Mouse (Mus musculus) cerebellum, adult 11 months (tissue): ENCODE results near the gene Etfa.
A peak's percentile ranks its signal among the peaks of the same experiment; 100 is the strongest.

Experiments
- DNase-seq: peaks from one replicate; pipeline ENCODE4 v3.0.0; 2022

Etfa gene

DNA sequence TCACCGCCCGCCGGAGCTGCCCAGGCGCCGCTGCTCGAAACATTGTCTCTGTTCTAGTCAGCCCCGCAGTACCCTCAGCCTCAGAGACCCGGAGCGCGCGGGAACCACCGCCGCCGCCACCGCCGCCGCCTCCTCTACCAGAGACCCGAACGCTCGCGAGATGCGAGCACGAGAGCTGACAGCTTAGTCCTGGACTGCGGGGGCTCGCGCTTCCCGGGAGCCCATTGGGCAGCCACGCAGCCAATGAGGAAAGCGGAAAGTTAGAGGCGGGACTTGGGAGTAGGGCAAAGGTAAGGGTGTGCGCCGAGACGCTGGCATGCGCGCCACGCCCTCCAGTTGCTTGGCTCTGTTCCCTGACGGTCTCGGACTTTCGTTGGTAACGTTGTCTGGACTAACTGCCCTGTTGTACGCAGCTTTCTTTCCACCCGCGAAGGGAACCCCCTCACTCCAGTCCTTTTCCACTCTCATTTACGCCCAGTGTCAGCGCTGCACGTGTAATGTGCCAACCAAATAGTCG is at the start of gene Etfa:
Gene Etfa (minus strand): TSS at position 217 of the 517 bp plus-strand sequence.
- DNase-seq: peak; percentile 91

DNA sequence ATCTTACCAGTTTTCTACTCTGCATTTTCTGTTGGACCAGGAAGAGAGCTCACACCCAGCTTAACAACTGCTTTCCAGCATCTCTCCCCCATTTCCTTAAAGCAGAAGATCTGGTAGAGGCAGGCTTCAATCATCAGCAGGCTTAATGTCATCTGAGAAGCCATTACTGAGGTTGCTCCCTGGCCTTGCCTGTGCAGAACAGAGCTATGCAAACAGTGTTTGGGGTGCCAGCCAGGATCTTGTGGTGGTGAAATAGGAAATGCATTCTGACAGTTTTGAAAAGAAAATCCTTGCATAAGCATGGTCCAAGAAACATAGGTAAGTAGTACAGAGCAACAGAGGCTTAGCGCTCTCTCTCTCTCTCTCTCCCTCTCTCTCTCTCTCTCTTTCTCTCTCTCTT is 48.9 kb upstream of the Etfa start:
- DNase-seq: no peak

DNA sequence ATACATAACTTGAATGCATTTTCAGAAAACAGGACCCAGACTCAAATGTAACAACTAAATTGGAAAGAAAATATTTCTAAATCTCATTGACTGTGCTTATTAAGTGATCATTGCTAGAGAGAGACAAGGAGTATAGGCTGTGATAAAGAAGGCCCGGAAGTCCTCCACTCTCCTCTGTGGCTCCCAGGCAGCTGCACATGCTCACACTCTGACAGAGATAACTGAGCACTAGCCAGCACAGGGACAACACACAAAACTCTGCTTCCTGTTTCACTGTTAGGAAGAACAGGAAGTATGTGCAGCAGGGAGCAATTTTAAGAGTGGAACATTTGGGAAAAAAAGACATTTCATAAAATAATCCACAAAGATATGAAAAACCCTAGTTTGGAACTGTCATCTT is 42.9 kb upstream of the Etfa start:
- DNase-seq: no peak

DNA sequence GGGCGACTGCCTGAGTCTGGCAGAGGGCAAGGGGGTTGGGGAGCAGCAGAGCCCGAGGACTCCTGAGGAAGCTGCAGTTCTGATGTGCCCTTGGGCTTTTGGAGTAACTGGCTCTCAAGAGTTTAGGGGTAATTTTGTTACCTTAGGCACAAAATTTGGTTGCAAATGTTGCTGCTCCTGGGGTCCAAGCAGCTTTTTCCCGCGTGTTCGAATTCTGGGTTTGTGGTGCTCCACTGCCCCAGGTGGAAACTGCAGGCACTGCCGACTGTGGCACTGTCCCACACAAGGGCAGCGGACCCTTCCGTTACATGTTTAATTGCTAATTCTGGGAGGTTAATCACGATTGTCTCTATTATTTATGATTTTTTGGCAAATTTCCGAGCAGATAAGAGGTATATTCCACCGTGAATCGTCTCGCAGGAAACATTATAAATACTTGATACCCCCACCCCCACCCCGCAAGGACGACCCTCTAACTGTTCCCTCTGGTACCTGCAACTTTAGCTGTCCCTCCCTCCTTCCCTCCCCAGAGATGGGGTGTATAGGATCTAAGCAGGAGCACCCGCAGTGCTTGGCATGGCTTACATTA is 37.4 kb upstream of the Etfa start:
- DNase-seq: no peak

DNA sequence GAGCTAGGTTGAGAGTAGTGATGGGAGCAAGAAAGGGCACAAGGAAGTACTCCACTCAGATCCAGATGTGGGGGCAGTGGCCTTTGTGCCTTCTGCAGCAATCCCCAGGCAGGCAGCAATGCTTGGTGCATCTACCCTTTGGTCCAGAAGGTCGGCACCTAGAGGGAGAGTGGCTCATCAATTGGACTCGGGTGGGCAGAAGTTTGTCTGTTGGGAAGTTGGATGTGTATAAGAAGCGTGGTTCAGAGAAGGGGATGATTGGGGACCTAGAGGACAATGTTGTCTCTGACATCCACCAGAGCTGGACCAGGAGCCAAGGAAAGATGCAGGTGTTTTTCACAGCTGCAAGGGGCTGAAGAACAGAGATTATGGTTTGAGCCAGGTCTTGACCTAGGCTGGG is 36.8 kb upstream of the Etfa start:
- no peak for DNase-seq

DNA sequence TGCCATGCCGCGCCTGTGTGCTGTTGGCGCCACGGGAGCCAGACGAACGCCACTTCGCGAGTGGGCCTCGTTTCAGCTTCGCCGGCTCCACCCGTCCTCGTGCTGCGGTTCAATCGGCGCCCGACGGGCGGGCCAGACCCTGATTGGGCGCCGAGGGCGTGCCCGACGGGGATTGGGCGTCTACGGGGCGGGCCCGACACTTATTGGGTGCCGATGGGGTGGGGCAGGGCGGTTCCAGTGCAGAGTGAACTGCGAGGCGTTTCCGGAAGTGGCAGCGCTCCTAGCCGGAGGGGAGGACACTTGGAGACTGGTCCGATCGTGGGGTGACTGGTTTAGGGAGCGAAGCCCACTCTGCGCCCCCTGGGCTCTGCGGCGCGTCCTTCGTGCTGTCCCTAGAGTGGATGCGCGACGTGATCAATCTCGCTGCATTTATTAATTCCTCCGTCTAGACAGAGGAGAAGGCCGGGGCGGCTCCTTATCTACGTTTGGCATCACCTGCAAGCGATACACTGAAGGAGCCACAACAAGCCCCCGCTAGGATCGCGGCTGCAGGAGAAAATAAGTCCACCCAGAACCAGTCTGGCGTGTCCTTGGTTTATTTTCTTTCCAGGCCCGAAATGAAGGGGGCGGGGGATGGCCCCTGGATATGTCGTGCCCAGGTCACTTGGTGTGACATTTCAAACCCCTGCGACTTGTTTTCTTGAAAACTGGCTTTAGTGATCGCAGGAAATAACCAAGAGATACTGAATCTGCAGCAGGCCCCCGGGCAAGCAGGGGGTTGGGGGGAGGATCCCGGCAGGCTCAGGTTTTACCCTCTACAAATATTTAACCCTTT is 34.4 kb upstream of the Etfa start:
- DNase-seq: peak; percentile 14

DNA sequence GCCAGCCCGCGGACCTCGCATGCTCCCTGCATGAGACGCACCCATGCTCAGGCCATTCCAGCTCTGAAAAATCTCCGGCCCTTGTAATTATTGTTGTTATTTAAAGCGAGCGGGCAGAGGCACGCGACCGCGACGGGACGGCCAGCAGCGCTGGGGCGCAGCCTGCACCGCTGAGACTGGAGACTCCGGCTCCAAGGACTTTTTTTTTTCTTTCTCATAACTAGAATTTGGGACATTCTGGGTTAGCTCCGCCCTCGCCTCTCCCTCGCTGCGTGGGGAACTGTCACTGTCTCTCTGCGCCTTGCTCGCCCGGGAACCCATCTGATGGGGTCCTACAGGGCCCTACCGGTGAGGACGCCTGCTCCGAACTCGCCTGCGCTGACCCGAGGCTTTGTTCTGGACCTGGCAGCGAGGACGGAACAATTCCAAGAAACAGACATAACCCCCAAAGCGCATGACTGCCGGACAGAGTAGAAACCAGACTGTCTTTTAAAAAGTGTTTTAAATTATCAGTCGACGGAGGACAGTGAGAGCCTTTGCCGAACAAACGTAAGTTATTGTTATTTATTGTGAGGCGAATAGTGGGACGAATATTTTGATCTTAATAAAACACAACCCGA is 33.6 kb upstream of the Etfa start:
- no peak for DNase-seq

DNA sequence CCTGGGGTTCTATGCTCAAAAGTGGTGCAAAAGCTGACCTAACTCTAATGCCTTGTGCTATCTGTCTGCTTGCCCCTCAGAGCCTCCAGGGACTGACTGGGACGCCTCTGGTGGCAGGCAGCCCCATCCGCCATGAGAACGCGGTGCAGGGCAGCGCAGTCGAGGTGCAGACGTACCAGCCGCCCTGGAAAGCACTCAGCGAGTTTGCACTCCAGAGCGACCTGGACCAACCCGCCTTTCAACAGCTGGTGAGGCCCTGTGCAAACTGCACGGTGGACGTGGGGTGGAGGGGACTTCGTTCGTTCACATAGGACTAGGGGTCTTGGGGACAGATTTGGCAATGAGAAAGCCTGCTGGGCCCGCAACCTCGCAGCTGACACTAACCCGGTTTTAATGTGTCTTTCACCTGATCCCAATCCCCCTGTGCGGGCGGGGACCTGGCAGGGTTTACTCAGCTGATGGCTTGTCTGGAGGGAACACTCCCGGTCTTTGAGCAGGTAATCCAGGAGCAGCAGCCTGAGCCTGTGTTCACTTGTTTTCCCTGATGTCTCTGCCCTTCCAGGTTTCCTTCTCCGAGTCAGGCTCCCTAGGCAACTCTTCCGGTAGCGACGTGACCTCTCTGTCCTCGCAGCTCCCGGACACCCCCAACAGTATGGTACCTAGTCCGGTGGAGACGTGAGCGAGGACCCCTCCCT is 33.0 kb upstream of the Etfa start:
- DNase-seq: peak; percentile 26

DNA sequence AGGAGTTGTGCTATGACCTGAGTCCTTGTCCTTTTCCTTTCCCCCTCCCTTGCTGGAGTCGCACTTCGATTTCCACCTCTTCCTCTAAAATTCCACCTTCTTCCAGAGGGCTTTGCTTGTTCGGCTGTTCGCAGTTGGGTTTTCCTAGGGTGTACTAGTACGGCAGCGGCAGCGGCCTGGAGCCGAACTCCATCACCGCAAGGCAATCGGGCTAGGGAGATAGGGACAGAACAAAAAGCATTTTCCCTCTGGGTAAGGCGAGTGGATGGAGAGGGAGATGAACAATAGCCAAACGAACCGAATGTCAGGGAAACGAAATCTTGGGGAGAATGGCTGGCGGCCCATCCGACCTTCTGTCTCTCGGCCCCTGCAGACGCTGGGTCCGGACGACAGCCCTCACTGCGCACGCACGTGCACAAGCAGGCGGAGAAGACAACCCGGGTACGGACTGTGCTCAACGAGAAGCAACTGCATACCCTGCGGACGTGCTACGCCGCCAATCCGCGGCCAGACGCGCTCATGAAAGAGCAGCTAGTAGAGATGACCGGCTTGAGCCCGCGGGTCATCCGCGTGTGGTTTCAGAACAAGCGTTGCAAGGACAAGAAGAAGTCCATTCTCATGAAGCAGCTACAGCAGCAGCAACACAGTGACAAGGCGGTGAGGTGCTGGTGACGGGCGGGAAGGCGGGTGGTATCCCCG is 31.8 kb upstream of the Etfa start:
- peak; percentile 32 for DNase-seq

DNA sequence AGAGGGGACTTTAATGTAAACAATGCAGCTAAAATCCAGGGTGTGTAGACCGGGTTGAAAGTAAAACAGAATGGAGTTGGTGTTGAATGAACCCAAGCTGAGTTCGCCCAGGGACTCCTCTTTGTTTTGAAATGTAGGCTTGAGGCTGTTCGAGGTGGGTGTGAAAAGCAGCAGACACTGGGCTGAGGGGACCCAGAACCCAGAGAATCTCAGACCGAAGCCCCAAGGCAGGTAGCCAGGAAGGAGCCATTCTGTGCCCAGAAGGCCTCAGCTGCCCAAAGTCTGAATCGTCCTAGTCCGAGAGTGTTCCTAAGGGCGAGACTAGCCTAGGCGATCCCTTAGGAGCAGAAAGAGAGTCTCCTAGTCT is 31.3 kb upstream of the Etfa start:
- DNase-seq: no peak

DNA sequence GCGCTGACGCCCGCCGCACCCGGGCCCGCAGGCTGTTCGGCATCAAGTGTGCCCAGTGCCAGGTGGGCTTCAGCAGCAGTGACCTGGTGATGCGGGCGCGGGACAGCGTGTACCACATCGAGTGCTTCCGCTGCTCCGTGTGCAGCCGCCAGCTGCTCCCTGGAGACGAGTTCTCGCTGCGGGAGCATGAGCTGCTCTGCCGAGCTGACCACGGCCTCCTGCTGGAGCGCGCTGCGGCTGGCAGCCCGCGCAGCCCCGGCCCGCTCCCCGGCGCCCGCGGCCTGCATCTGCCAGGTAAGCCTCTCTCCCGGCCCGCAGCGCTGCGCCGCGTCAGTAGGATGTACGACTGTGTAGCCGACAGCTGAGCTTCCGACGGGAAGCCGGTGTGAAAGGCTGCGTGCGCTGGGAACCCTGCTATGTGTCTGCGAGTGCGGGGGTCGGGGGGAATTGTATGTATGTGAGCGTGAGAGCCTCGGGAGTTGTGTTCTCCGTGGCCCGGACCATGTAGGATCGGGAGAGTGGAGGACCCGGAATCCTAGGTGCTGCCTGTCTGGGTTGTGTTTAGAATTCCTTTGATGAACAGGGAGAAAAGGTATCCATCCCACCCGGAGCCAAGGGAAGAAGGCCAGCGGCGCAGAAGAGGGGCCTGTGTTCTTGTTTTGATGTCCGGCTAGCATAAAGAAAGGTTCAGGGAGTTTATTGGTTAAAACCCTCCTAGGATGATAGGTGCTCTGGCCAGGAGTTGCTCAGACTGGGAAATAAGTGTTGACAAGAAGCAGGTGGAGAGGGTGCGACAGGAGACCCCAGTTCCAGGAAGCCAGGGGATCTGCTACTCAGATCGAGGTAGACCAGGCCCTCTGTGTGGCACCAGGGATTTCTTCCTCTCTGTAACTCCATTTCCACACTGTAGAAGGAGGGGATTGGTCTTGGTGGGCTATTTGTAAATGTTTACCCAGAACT is 30.6 kb upstream of the Etfa start:
- no peak for DNase-seq

DNA sequence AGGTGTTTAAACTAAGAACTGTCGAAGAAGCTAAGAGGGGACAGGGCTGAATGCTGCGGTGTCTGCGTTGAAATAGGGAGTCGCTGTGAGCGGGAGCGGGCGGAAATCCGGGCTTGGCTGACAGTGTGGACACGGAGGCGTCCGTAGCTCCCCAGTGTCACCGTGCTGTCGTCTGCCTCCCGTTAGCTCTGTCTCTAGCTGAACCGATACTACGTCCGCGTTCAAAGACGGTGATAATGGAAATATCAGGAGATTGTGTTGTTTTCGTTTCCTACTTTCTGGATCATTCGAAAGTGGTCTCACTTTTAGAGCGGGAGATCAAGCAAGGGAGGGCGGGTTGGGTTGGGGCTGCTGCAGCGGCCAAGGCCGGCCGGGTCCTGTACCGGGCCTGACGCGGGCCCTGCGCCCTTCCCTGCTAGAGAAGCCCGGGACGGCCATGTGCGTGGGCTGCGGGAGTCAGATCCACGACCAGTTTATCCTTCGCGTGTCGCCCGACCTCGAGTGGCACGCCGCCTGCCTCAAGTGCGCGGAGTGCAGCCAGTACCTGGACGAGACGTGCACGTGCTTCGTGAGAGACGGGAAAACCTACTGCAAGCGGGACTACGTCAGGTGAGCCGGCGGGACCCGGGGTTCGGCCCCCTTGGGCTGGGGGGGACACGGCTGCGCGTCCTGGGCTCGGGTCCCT is 29.8 kb upstream of the Etfa start:
- peak; percentile 16 for DNase-seq

DNA sequence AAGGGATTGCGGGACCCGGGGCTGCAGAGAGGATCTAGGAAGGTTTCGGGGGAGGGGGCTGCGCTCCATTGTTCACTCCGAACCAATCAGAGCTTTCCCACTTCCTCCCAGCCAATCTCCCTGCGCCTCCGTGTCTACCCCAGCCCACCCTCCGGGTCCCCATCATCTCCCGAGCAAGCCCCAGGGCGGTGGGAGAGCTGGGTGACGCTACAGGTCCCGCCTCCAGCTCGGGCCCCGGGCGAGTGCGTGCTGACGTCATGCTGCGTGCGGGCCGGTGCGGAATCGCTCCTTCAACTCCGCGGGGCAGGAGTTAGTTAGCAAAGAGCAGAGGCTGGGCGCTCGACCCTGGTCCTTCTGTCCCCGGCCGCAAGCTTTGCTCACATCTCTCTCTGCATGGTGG is 28.8 kb upstream of the Etfa start:
- DNase-seq: peak; percentile 15

DNA sequence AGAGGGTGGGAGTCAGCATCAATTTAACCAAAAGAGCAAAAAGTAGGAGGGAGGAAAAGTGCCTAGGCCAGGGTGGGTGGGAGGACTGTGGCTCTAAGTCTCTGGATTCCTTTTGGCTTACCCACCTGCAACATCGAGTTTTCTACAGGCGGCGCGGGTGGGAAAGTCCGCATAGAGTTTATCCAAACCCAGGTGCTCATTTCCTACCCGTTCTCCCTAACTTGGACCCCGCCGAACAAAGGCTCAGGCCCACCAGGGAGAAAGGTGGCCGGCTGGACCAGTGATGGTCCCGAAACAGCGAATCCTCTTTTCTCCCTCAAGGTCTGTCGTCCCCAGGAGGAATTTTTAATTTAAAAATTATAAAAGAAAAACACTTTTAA is 28.3 kb upstream of the Etfa start:
- DNase-seq: peak; percentile 9

DNA sequence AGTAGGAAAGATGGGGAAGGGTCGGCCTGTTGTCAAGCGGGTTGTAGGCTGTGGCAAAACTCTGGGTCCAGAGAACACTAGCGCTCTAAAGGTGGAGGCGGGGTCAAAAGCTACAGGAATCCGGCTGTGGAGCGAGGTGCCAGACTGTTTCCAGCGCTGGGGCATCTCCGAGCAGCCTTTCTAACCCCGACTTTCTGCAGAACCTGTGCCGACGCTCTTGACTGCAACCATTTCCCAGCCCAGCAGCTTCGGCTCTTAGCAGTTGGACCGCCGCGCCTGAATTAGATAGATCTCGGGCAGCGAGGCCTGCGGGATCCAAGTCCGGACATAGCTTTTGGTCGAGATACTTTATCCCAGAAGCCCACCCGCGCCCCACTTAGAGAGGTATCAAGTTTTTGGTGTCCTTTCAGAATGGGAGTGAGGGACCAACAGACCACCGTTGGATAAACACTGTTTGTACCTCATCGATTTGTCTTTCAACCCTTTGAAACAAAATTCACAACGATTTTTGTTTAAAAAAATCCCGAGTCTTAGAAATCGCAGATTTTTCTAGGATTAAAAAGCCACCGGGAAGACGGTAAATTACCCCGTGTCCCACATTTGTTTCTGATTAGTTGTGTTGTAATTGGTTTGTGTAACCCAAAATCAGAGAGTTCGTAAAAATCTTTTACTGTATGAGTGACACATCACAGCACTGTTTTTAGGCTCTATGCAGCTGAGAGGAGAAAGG is 27.8 kb upstream of the Etfa start:
- no peak for DNase-seq

DNA sequence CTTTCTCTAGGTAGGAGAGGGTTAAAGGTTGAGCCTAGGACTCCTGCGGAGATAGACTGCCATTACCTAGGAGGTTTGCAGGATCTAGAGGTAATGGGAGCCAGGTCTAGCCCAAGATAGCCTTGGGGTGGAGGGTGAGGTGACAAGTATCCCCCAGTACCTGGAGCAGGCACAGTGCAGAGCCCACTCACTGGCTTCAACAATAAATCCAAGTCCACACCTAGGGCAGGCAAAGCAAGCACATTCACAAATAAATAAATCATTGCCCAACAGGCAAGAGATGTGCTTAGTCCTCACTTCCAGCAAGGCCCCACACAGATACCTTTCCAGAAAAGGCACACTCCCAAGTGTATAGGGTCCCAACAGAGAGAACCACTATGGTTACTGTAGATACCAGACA is 27.0 kb upstream of the Etfa start:
- no peak for DNase-seq

DNA sequence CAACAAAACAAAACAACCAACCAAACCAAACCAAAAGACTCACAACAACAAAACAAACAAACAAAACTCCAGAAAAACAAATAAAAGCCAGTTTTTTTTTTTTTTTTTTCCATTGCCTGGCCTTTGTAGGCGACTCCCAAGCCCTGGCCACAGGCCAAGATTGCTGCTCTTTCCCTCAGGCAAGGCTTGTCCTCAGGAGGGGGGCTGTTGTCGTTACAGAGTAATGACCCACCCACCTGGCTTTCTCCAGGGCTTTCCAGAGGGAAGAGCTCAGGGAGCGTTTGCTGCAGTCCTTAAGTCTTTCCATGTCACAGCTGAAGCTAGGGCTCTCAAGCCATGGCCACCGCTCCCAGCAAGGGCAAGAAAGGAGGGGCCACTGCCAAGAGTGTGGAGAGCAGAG is 26.3 kb upstream of the Etfa start, which contains the start of gene Isl2:
Gene Isl2 (plus strand): TSS at position 296 of the 400 bp plus-strand sequence.
- no peak for DNase-seq

DNA sequence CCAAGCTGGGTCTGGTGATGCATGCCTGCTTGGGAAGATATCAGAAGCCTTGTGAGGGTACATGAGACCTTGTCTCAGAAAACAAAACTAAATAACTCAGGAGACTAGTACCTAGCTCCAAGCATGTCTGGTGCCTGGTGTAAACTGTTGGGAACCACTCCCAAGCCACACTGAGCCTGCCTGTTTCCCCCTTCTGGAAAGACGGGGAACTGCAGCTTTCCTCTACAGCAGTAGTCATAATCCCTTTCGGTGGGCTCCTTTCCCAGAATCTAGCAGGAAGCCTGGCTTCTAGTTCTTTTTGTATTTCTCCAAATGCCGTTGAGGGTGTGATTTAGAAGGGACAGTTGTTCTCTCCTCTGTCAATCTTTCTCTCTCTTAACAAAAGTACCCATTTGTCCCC is 23.9 kb upstream of the Etfa start:
- peak; percentile 36 for DNase-seq

DNA sequence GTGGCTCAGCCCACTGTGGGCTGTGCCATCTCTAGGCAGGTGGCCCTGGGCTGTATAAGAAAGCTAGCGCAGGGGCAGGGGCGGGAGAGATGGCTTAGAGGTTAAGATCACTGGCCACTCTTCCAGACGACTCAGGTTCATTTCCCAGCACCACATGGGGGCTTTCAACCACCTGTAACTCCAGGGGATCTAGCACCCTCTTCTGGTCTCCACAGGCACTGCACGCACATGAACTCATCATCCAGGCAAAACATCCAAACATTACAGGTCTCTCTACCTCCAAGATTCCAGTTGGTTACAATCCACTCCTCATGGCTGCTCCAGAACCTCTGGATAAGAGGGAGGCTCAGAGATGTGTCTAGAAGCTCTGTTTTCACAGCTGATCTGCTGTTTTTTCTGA is 13.7 kb upstream of the Etfa start:
- DNase-seq: no peak

DNA sequence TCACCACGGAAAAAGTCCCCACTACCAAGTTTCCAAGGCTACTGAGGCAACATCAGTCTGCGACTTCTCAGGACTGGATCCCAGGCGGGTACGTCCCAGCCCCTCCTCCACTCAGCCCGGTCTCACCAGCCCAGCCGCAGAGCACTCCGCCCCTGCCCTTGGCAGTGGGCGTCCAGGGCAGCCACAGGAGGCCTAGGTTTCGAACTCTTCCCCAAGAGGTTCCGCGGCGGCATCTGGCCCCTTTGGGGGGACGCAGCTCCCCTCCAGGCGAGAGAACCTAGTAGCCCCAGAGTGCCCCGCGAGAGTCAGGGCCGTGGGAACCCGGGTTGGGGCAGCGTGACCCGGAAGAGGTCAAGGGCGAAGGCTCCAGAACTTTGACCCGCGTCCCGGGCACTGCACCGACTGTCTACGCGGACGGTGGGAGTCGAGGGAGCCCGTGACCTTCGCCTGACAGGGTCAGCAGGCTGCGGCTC is 486 bp downstream of the Etfa start:
- DNase-seq: no peak
